Mouse (Mus musculus): ENCODE data around the gene Alox12b. TPM values are rescaled to one million over a fixed set of nuclear protein-coding genes. Genes with fewer than 3 reads are reported as not detected.

Gene Alox12b
- polyA plus RNA-seq, 1 experiment from 2014 or later: not detected

DNA sequence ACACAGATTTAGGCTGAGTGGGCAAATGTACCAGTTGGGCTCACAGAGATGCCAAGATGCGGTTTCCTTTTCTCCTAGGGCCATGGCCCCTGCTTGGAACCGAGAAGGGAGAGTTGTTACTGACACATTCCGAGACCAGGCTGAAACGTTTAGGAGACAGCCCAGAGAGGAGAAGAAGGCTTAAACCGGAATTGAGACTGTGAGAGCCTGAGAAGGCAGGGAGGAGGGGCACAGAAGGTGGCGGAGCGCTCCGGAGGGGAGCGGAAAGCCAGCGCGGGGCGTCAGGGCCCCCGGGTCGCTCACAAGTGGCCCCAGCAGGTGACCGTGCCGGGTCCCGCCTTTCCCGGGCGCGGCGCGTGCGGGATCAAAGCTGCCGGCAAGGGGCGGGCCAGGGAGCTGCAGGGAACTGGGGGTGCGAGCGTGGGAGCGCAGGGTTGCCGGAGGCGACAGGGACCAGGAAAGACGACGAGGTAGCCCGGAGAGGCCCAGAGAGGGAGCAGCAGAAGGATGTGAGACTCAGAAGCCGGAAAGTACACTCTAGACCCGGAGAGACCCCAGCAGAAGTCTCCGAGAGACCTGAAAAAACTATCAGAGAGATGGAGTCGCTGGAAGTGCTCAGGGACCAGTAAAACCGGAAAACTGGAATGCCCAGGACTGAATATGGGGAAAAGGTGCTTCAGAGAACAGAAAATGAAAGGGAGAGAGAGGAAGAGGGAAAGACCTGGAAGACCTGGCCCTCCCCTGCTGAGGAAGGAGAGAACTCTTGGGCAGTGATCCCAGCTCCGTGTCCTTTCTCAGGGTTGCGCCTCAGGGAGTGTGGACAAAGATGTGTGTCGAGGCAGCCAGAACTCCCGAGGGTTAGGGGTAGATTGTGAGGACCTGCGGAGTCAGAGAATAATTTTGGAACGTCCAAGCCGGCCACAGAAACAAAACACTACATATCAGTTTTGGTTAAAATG is 38.8 kb upstream of the Alox12b start:
- peak overlapping the region; percentile 74 for H3K27ac ChIP-seq
- peaks cover 56% of the 10 kb centered on the region for H3K4me1 ChIP-seq

GRCm38 (mm10) chr11:69118765-69119164 is 38.0 kb upstream of the Alox12b start:
- under 1% methylated on average over 15 of the region's 15 CpGs for WGBS (ENCODE audit: insufficient replicate concordance)

More for the DNA sequence above, 38.8 kb upstream of the Alox12b start:
- WGBS (ENCODE audit: insufficient replicate concordance): under 1% methylated on average over 45 of the region's 45 CpGs
- Histone ChIP-seq H3K4me3 (peak overlapping the region; percentile 75), H3K9ac (peak overlapping the region; percentile 67), H3K27me3 (replicated peaks) (peaks cover 56% of the 10 kb centered on the region), H3K4me2 (peak overlapping the region; percentile 99), H3K36me3 (no peaks in the 10 kb centered on the region), H3K9me3 (replicated peaks) (no peaks in the 10 kb centered on the region)
- peak; percentile 50 for ATAC-seq

DNA sequence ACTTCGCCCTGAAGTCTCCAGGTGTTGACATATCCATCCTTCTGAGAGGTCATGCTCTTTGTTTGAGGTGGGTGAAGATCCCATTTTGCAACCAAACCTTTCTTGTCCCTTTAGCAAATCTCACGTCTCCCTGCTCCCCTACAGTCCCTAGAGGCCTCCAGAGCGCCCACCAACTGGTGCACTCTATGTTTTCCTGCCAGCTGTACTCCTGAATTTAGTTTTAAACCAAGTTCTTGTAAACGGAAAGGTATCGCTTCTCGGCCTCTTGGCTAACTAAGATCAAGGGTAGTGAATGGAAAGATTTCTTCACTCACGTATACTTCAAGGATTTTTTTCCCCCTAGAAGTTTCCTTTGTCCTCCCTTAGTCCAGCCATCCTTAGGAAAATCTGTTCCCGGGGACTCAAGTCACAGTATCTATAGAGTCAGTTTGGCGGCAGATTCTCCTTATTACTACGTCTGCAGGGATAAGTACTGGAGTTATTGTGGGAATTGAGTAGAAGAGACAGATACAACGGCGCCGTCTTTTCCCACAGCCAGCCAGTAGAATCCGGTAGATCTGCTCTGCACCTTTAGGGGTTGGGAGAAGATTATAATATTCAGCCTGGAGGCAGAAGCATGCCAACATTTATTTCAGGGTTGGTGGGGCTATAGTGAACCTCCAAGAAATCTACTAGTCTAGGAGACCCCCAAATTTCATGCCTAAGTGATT is 37.2 kb upstream of the Alox12b start:
- peaks cover 47% of the 10 kb centered on the region for H3K27me3 ChIP-seq (replicated peaks)
- peak overlapping the region; percentile 75 for H3K4me3 ChIP-seq
- H3K4me2 ChIP-seq: peak overlapping the region; percentile 99
- H3K27ac ChIP-seq: no peak overlapping the region
- H3K9me3 ChIP-seq (replicated peaks): no peaks in the 10 kb centered on the region
- no peak for ATAC-seq
- no peaks in the 10 kb centered on the region for H3K36me3 ChIP-seq
- no peak overlapping the region for H3K9ac ChIP-seq
- WGBS (ENCODE audit: insufficient replicate concordance): 43% methylated on average over 14 of the region's 14 CpGs
- peaks cover 59% of the 10 kb centered on the region for H3K4me1 ChIP-seq

More at GRCm38 (mm10) chr11:69118765-69119164, 38.0 kb upstream of the Alox12b start:
- peak overlapping the region; percentile 67; the same call in 1 of the 2 replicates for H3K9ac ChIP-seq
- H3K27ac ChIP-seq: no peak overlapping the region
- peaks cover 59% of the 10 kb centered on the region for H3K4me1 ChIP-seq
- peak; percentile 21; the same call in 1 of the 2 replicates for ATAC-seq
- peak overlapping the region; percentile 75 for H3K4me3 ChIP-seq
- peak overlapping the region; percentile 99 for H3K4me2 ChIP-seq
- no peaks in the 10 kb centered on the region for H3K36me3 ChIP-seq
- peaks cover 50% of the 10 kb centered on the region for H3K27me3 ChIP-seq (replicated peaks)
- no peaks in the 10 kb centered on the region for H3K9me3 ChIP-seq (replicated peaks)

- peaks cover 46% of the 10 kb centered on the region for H3K27me3 ChIP-seq (replicated peaks)
- peak within 1 kb of the TSS; percentile 74 for H3K9ac ChIP-seq
- WGBS (ENCODE audit: insufficient replicate concordance): 2% methylated on average over 27 of the region's 27 CpGs
- H3K9me3 ChIP-seq (replicated peaks): no peaks in the 10 kb centered on the region
- no peaks in the 10 kb centered on the region for H3K36me3 ChIP-seq
- H3K4me2 ChIP-seq: peak within 1 kb of the TSS; percentile 99
- no peak for ATAC-seq
- H3K27ac ChIP-seq: no peak within 1 kb of the TSS
- H3K4me3 ChIP-seq: peak within 1 kb of the TSS; percentile 75
- H3K4me1 ChIP-seq: peaks cover 60% of the 10 kb centered on the region
Measured at GRCm38 (mm10) chr11:69120221-69121000, 36.4 kb upstream of the Alox12b start, which contains the start of gene Hes7. Hes7 (plus strand) TSS chr11:69120404.

- H3K9ac ChIP-seq: peak overlapping the region; percentile 74
- no peak overlapping the region for H3K27ac ChIP-seq
- ATAC-seq: no peak
- under 1% methylated on average over 33 of the region's 33 CpGs for WGBS (ENCODE audit: insufficient replicate concordance)
- H3K9me3 ChIP-seq (replicated peaks): no peaks in the 10 kb centered on the region
- peak overlapping the region; percentile 75 for H3K4me3 ChIP-seq
- peaks cover 41% of the 10 kb centered on the region for H3K27me3 ChIP-seq (replicated peaks)
- H3K4me1 ChIP-seq: peaks cover 68% of the 10 kb centered on the region
- peak overlapping the region; percentile 99 for H3K4me2 ChIP-seq
- no peaks in the 10 kb centered on the region for H3K36me3 ChIP-seq
Measured at GRCm38 (mm10) chr11:69121001-69121740, 35.6 kb upstream of the Alox12b start.

DNA sequence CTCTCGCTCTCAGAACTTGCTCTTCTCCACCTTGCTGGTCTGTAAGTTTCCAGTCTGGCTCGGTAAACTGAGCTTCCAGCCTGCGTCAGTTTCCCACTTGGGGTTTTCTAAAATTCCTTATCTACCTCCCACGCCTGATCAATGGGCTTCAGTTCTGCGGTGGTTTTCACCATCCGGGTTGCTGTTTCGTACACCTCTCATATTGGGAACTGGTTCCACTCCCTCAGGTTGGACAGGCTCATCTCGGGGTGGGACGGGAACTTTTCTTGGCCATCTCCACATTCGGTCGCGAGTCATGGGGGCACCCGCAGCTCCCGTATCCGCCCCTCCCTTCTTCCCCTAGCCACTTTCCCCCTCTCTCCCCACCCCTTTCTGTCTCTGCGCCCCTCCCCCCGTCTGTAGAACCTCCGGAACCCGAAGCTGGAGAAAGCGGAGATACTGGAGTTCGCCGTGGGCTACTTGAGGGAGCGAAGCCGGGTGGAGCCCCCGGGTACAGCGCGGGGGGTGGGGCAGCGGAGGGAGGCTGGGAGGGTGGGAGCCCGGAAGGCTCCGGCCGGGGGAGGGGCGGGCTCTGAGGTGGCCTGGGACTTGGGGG is 35.0 kb upstream of the Alox12b start:
- no peak for ATAC-seq
- peak overlapping the region; percentile 73 for H3K27ac ChIP-seq
- H3K4me1 ChIP-seq: peaks cover 71% of the 10 kb centered on the region
- H3K4me2 ChIP-seq: peak overlapping the region; percentile 99
- peaks cover 45% of the 10 kb centered on the region for H3K27me3 ChIP-seq (replicated peaks)
- WGBS (ENCODE audit: insufficient replicate concordance): under 1% methylated on average over 28 of the region's 32 CpGs
- peak overlapping the region; percentile 75 for H3K4me3 ChIP-seq
- no peaks in the 10 kb centered on the region for H3K9me3 ChIP-seq (replicated peaks)
- H3K36me3 ChIP-seq: no peaks in the 10 kb centered on the region
- peak overlapping the region; percentile 74 for H3K9ac ChIP-seq

- H3K4me3 ChIP-seq: peak within 1 kb of the TSS; percentile 75
Measured at GRCm38 (mm10) chr11:69122336-69122951, 34.3 kb upstream of the Alox12b start, which contains the start of gene 9130213A22Rik. 9130213A22Rik (minus strand) TSS chr11:69122589.

DNA sequence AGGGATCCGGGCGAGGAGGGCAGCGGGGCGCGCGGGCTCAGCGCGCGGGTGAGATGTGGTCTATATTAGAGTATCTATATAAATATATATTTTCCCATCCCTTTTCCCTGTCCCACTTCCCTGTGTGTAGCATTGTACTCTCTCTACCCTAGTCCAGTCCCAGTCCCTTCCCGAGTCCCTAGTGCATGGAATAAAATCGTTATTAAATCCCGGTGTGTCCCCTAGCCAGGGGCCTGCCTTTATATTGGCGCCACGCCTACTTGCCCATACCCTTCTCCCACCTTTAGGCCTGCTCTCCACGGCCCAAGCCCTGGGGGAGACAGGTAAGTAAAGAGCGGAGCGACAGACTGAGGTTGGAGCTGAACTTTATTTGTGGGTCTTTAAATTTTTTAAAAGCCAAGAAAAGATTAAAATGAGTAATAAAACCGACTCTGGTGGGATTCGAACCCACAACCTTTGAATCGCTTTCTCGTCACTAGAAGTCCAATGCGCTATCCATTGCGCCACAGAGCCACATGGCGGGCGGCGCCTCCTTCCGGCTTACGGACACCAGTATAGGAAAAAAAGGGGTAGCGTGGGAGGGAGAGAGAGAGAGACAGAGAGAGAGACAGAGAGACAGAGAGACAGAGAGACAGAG is 33.6 kb upstream of the Alox12b start:
- peaks cover 57% of the 10 kb centered on the region for H3K27me3 ChIP-seq (replicated peaks)
- no peaks in the 10 kb centered on the region for H3K9me3 ChIP-seq (replicated peaks)
- peaks cover 64% of the 10 kb centered on the region for H3K4me1 ChIP-seq
- peak; percentile 28; the same call in 1 of the 2 replicates for ATAC-seq
- peak overlapping the region; percentile 74 for H3K9ac ChIP-seq
- peak overlapping the region; percentile 75 for H3K4me3 ChIP-seq
- H3K27ac ChIP-seq: peak overlapping the region; percentile 76
- H3K4me2 ChIP-seq: peak overlapping the region; percentile 99
- WGBS (ENCODE audit: insufficient replicate concordance): under 1% methylated on average over 29 of the region's 29 CpGs
- no peaks in the 10 kb centered on the region for H3K36me3 ChIP-seq

More at GRCm38 (mm10) chr11:69122336-69122951, 34.3 kb upstream of the Alox12b start, which contains the start of gene 9130213A22Rik:
- Histone ChIP-seq H3K9ac (peak within 1 kb of the TSS; percentile 74), H3K27ac (peak within 1 kb of the TSS; percentile 73), H3K4me2 (peak within 1 kb of the TSS; percentile 99), H3K4me1 (peaks cover 68% of the 10 kb centered on the region), H3K9me3 (replicated peaks) (no peaks in the 10 kb centered on the region), H3K27me3 (replicated peaks) (peaks cover 51% of the 10 kb centered on the region), H3K36me3 (no peaks in the 10 kb centered on the region)
- WGBS (ENCODE audit: insufficient replicate concordance): under 1% methylated on average over 66 of the region's 66 CpGs
- ATAC-seq: peak; percentile 19

- Histone ChIP-seq H3K9ac (peak overlapping the region; percentile 74), H3K4me1 (peaks cover 63% of the 10 kb centered on the region), H3K36me3 (no peaks in the 10 kb centered on the region), H3K4me2 (peak overlapping the region; percentile 99), H3K27me3 (replicated peaks) (peaks cover 63% of the 10 kb centered on the region), H3K9me3 (replicated peaks) (no peaks in the 10 kb centered on the region), H3K4me3 (peak overlapping the region; percentile 75), H3K27ac (peak overlapping the region; percentile 76)
- ATAC-seq: peak; percentile 78
- WGBS (ENCODE audit: insufficient replicate concordance): under 1% methylated on average over 31 of the region's 31 CpGs
Measured at GRCm38 (mm10) chr11:69123693-69124497, 32.9 kb upstream of the Alox12b start.
